Mouse (Mus musculus) forebrain, postnatal 0 days (tissue): ENCODE measurements around the gene Camta1. TPM values are rescaled to one million over a fixed set of nuclear protein-coding genes. Genes with fewer than 3 reads are reported as not detected.
A peak's percentile ranks its signal among the peaks of the same experiment; 100 is the strongest.

Source experiments
- ATAC-seq: fragments of 200-750 bp; cut with Nextera tagmentation; 2 replicates; pipeline ENCODE4 v1.8.0; 2017; ENCODE audit warnings: mild to moderate bottlenecking, moderate library complexity
- DNase-seq: peaks from one replicate; pipeline ENCODE4 v3.0.0-alpha.2; 2015
- H3K27ac ChIP-seq: fragments of 300-500 bp; sonication (generic); 2 replicates; pipeline ENCODE4 v1.5.1; 2014; ENCODE audit warnings: low read depth, mild to moderate bottlenecking, antibody characterized with exemption, low read length, moderate library complexity, mixed read lengths
- H3K27me3 ChIP-seq: fragments of 300-500 bp; sonication (generic); 2 replicates; pipeline ENCODE4 v1.6.1; 2014; ENCODE audit warnings: mild to moderate bottlenecking, low read length, mixed read lengths; ENCODE audit not compliant: insufficient read depth
- H3K36me3 ChIP-seq: fragments of 300-500 bp; sonication (generic); 2 replicates; pipeline ENCODE4 v1.6.1; 2014; ENCODE audit warnings: mild to moderate bottlenecking, moderate library complexity; ENCODE audit not compliant: insufficient read depth
- H3K4me1 ChIP-seq: fragments of 300-500 bp; sonication (generic); 2 replicates; pipeline ENCODE4 v1.6.1; 2014; ENCODE audit warnings: antibody characterized with exemption; ENCODE audit not compliant: insufficient read depth
- H3K4me2 ChIP-seq: fragments of 300-500 bp; sonication (generic); 2 replicates; pipeline ENCODE4 v1.6.1; 2014; ENCODE audit warnings: low read depth, mild to moderate bottlenecking, moderate library complexity
- H3K4me3 ChIP-seq: fragments of 300-500 bp; sonication (generic); 2 replicates; pipeline ENCODE4 v1.5.1; 2014; ENCODE audit warnings: low read depth, low read length, mixed read lengths
- H3K9ac ChIP-seq: fragments of 300-500 bp; sonication (generic); 2 replicates; pipeline ENCODE4 v1.6.1; 2014; ENCODE audit warnings: mild to moderate bottlenecking
- H3K9me3 ChIP-seq: fragments of 300-500 bp; sonication (generic); 2 replicates; pipeline ENCODE4 v1.6.1; 2016; ENCODE audit warnings: low read length
- CTCF ChIP-seq: sonication (generic); IDR thresholded peaks from 2 replicates; pipeline ENCODE4 v1.5.1; 2016; ENCODE audit warnings: antibody characterized with exemption, control low read depth, low read depth
- WGBS: fragments of 180-500 bp; shearing (Covaris S2); extraction: QIAGEN DNeasy Blood & Tissue Kit; methylation state at CpG from one replicate; pipeline ENCODE4 v1.1.7; 2014; 5-methylcytosine and 5-hydroxymethylcytosine counted together
- polyA plus RNA-seq: library from polyadenylated mRNA; unstranded; fragments of >200 nt; fragmentation: Nextera tagmentation; extraction: Ambion mirVana; gene quantifications from 2 replicates; pipeline ENCODE4 v1.2.1, GENCODE M21; 2015
- total RNA-seq: library from RNA; depleted of rRNA; stranded (reverse); fragments of >200 nt; gene quantifications from 2 replicates; pipeline ENCODE4 v1.2.3, GENCODE M21; 2014

The Camta1 gene
- total and polyA plus RNA-seq, 2 experiments from 2014 or later = 87.4 to 131 TPM

- no peaks in the 10 kb centered on the region for H3K9me3 ChIP-seq
- no peak overlapping the region for H3K4me3 ChIP-seq
- H3K4me2 ChIP-seq = no peak overlapping the region
- peak; percentile 46 for TF ChIP-seq CTCF
- no peak for DNase-seq
- H3K27ac ChIP-seq = no peak overlapping the region
- ATAC-seq = no peak
- no peak overlapping the region for H3K9ac ChIP-seq
- no peaks in the 10 kb centered on the region for H3K4me1 ChIP-seq
- WGBS = 55% methylated on average over 6 of the region's 6 CpGs
- no peaks in the 10 kb centered on the region for H3K27me3 ChIP-seq
- H3K36me3 ChIP-seq = no peaks in the 10 kb centered on the region
Observed at GRCm38 (mm10) chr4:150990148-150990547, 871.5 kb downstream of the Camta1 start.

- 84% methylated on average over 5 of the region's 5 CpGs for WGBS
- Histone ChIP-seq H3K9ac (no peak overlapping the region), H3K27me3 (no peaks in the 10 kb centered on the region), H3K36me3 (no peaks in the 10 kb centered on the region), H3K4me2 (no peak overlapping the region), H3K27ac (no peak overlapping the region), H3K4me1 (no peaks in the 10 kb centered on the region), H3K9me3 (no peaks in the 10 kb centered on the region), H3K4me3 (no peak overlapping the region)
- no peak for ATAC-seq
- DNase-seq = no peak
- no peak for TF ChIP-seq CTCF
Observed at GRCm38 (mm10) chr4:150980153-150980552, 881.5 kb downstream of the Camta1 start.

GRCm38 (mm10) chr4:150979455-150979854 lies 882.2 kb downstream of the Camta1 start:
- no peak overlapping the region for H3K27ac ChIP-seq

GRCm38 (mm10) chr4:150978156-150978910 lies 883.3 kb downstream of the Camta1 start:
- Histone ChIP-seq H3K9me3 (no peaks in the 10 kb centered on the region), H3K36me3 (no peaks in the 10 kb centered on the region), H3K27ac (no peak overlapping the region), H3K4me3 (no peak overlapping the region), H3K27me3 (no peaks in the 10 kb centered on the region), H3K4me1 (no peaks in the 10 kb centered on the region), H3K4me2 (no peak overlapping the region), H3K9ac (no peak overlapping the region)
- 68% methylated on average over 21 of the region's 21 CpGs for WGBS
- ATAC-seq = no peak
- no peak for DNase-seq
- TF ChIP-seq CTCF = no peak

More at GRCm38 (mm10) chr4:150979455-150979854, 882.2 kb downstream of the Camta1 start:
- 80% methylated on average over 9 of the region's 9 CpGs for WGBS
- no peaks in the 10 kb centered on the region for H3K9me3 ChIP-seq
- TF ChIP-seq CTCF = no peak
- H3K4me2 ChIP-seq = no peak overlapping the region
- no peaks in the 10 kb centered on the region for H3K4me1 ChIP-seq
- DNase-seq = no peak
- no peaks in the 10 kb centered on the region for H3K36me3 ChIP-seq
- H3K4me3 ChIP-seq = no peak overlapping the region
- no peak overlapping the region for H3K9ac ChIP-seq
- no peaks in the 10 kb centered on the region for H3K27me3 ChIP-seq
- no peak for ATAC-seq

GRCm38 (mm10) chr4:150975145-150975544 lies 886.5 kb downstream of the Camta1 start:
- no peak overlapping the region for H3K4me3 ChIP-seq
- H3K4me2 ChIP-seq = no peak overlapping the region
- H3K36me3 ChIP-seq = no peaks in the 10 kb centered on the region
- H3K9me3 ChIP-seq = no peaks in the 10 kb centered on the region
- WGBS = 39% methylated on average over 1 of the region's 1 CpGs
- DNase-seq = no peak
- TF ChIP-seq CTCF = no peak
- H3K4me1 ChIP-seq = no peaks in the 10 kb centered on the region
- ATAC-seq = no peak
- H3K27me3 ChIP-seq = no peaks in the 10 kb centered on the region
- H3K27ac ChIP-seq = no peak overlapping the region
- H3K9ac ChIP-seq = no peak overlapping the region

- Histone ChIP-seq H3K4me3 (no peak overlapping the region), H3K27ac (no peak overlapping the region), H3K4me2 (no peak overlapping the region), H3K36me3 (no peaks in the 10 kb centered on the region), H3K9me3 (no peaks in the 10 kb centered on the region), H3K4me1 (no peaks in the 10 kb centered on the region), H3K27me3 (no peaks in the 10 kb centered on the region), H3K9ac (no peak overlapping the region)
- no peak for TF ChIP-seq CTCF
- DNase-seq = no peak
- ATAC-seq = no peak
- 79% methylated on average over 8 of the region's 8 CpGs for WGBS
Observed at GRCm38 (mm10) chr4:150973264-150973663, 888.4 kb downstream of the Camta1 start.

GRCm38 (mm10) chr4:150968956-150969355 lies 892.7 kb downstream of the Camta1 start:
- WGBS = 90% methylated on average over 8 of the region's 8 CpGs
- no peak overlapping the region for H3K4me2 ChIP-seq
- no peak overlapping the region for H3K27ac ChIP-seq
- H3K4me1 ChIP-seq = no peaks in the 10 kb centered on the region
- no peaks in the 10 kb centered on the region for H3K27me3 ChIP-seq
- no peaks in the 10 kb centered on the region for H3K9me3 ChIP-seq
- no peak overlapping the region for H3K9ac ChIP-seq
- H3K4me3 ChIP-seq = no peak overlapping the region
- DNase-seq (no peak), ATAC-seq (no peak)
- no peaks in the 10 kb centered on the region for H3K36me3 ChIP-seq
- TF ChIP-seq CTCF = no peak
